Mouse (Mus musculus) limb, embryonic 14.5 days (tissue): Measurements from ENCODE around the gene St6galnac5. TPM values are rescaled to one million over a fixed set of nuclear protein-coding genes. Genes with fewer than 3 reads are reported as not detected.

Experiments
- ATAC-seq: fragments of 200-750 bp; cut with Nextera tagmentation; 2 replicates; pipeline ENCODE4 v1.8.0; 2017; ENCODE audit warnings: low read depth, moderate number of reproducible peaks, moderate TSS enrichment; ENCODE audit not compliant: low FRiP score
- DNase-seq: peaks from one replicate; pipeline ENCODE4 v3.0.0-alpha.2; 2015; ENCODE audit warnings: low spot score
- H3K27ac ChIP-seq: fragments of 300-500 bp; sonication (generic); replicated peaks from 2 replicates; pipeline ENCODE4 v1.5.1; 2014; ENCODE audit warnings: low read depth, mild to moderate bottlenecking, low read length, moderate library complexity, mixed read lengths
- H3K27me3 ChIP-seq: fragments of 300-500 bp; sonication (generic); 2 replicates; pipeline ENCODE4 v1.6.1; 2014; ENCODE audit warnings: low read length, mixed read lengths; ENCODE audit not compliant: control insufficient read depth, insufficient read depth
- H3K36me3 ChIP-seq: fragments of 300-500 bp; sonication (generic); 2 replicates; pipeline ENCODE4 v1.6.1; 2014; ENCODE audit warnings: mild to moderate bottlenecking, low read length, moderate library complexity, mixed read lengths; ENCODE audit not compliant: control insufficient read depth, insufficient read depth
- H3K4me1 ChIP-seq: fragments of 300-500 bp; sonication (generic); 2 replicates; pipeline ENCODE4 v1.6.1; 2014; ENCODE audit warnings: antibody characterized with exemption, low read length, mixed read lengths; ENCODE audit not compliant: control insufficient read depth, insufficient read depth
- H3K4me2 ChIP-seq: fragments of 300-500 bp; sonication (generic); replicated peaks from 2 replicates; pipeline ENCODE4 v1.6.1; 2014; ENCODE audit warnings: low read depth, mild to moderate bottlenecking, low read length, moderate library complexity; ENCODE audit not compliant: severe bottlenecking
- H3K4me3 ChIP-seq: fragments of 300-500 bp; sonication (generic); replicated peaks from 2 replicates; pipeline ENCODE4 v1.5.1; 2014; ENCODE audit warnings: low read length
- H3K9ac ChIP-seq: fragments of 300-500 bp; sonication (generic); 2 replicates; pipeline ENCODE4 v1.6.1; 2014; ENCODE audit warnings: mild to moderate bottlenecking, low read depth, low read length, moderate library complexity; ENCODE audit not compliant: severe bottlenecking
- H3K9me3 ChIP-seq: fragments of 300-500 bp; sonication (generic); 2 replicates; pipeline ENCODE4 v1.6.1; 2016; ENCODE audit warnings: low read length; ENCODE audit not compliant: control insufficient read depth
- POLR2A ChIP-seq: fragments of 200-500 bp; IDR thresholded peaks from 2 replicates; pipeline ENCODE4 v1.8.0; 2012; ENCODE audit warnings: inconsistent platforms, mild to moderate bottlenecking, moderate library complexity, borderline replicate concordance; ENCODE audit not compliant: insufficient read depth, insufficient read length; ENCODE audit errors: extremely low read depth
- WGBS: fragments of 180-500 bp; shearing (Covaris S2); extraction: QIAGEN DNeasy Blood & Tissue Kit; methylation state at CpG from one replicate; pipeline ENCODE4 v1.1.7; 2014; 5-methylcytosine and 5-hydroxymethylcytosine counted together
- polyA plus RNA-seq, 2 experiments: library from polyadenylated mRNA; depleted of rRNA in 1 of 2; stranded (reverse) in 1 of 2; unstranded in 1 of 2; fragments of >200 nt; fragmentation: Nextera tagmentation in 1 of 2; extraction: Ambion mirVana in 1 of 2; gene quantifications; 2 replicates each; pipeline versions ENCODE4 v1.2.1 to v1.2.3; 2012 to 2014

St6galnac5 gene
- polyA plus RNA-seq, 2 experiments, result 1.2 TPM

- no peak for DNase-seq
- WGBS, result 77% methylated on average over 22 of the region's 22 CpGs
- H3K4me1 ChIP-seq, result no peaks in the 10 kb centered on the region
- no peak overlapping the region for H3K4me2 ChIP-seq
- H3K4me3 ChIP-seq, result no peak overlapping the region
- no peak for TF ChIP-seq POLR2A
- H3K9me3 ChIP-seq, result no peaks in the 10 kb centered on the region
- no peaks in the 10 kb centered on the region for H3K27me3 ChIP-seq
- no peak for ATAC-seq
- no peak overlapping the region for H3K9ac ChIP-seq
- no peaks in the 10 kb centered on the region for H3K36me3 ChIP-seq
- H3K27ac ChIP-seq, result no peak overlapping the region
Measured at GRCm38 (mm10) chr3:152866035-152866965, 115.7 kb downstream of the St6galnac5 start.

- DNase-seq (no peak), ATAC-seq (no peak)
- no peak overlapping the region for H3K4me3 ChIP-seq
- H3K27ac ChIP-seq, result no peak overlapping the region
- TF ChIP-seq POLR2A, result no peak
- no peaks in the 10 kb centered on the region for H3K9me3 ChIP-seq
- no peaks in the 10 kb centered on the region for H3K36me3 ChIP-seq
- no peak overlapping the region for H3K9ac ChIP-seq
- H3K4me2 ChIP-seq, result no peak overlapping the region
- WGBS, result 76% methylated on average over 1 of the region's 1 CpGs
- no peaks in the 10 kb centered on the region for H3K27me3 ChIP-seq
- no peaks in the 10 kb centered on the region for H3K4me1 ChIP-seq
Measured at GRCm38 (mm10) chr3:152861978-152862377, 120.1 kb downstream of the St6galnac5 start.

GRCm38 (mm10) chr3:152861450-152861849, 120.6 kb downstream of the St6galnac5 start:
- H3K36me3 ChIP-seq, result no peaks in the 10 kb centered on the region
- no peak overlapping the region for H3K4me3 ChIP-seq
- no peak for ATAC-seq
- DNase-seq, result no peak
- no peak overlapping the region for H3K4me2 ChIP-seq
- no peak overlapping the region for H3K27ac ChIP-seq
- no peaks in the 10 kb centered on the region for H3K9me3 ChIP-seq
- H3K27me3 ChIP-seq, result no peaks in the 10 kb centered on the region
- 74% methylated on average over 4 of the region's 4 CpGs for WGBS
- TF ChIP-seq POLR2A, result no peak
- no peaks in the 10 kb centered on the region for H3K4me1 ChIP-seq
- no peak overlapping the region for H3K9ac ChIP-seq

- WGBS, result 58% methylated on average over 10 of the region's 10 CpGs
- no peaks in the 10 kb centered on the region for H3K27me3 ChIP-seq
- no peak overlapping the region for H3K9ac ChIP-seq
- H3K27ac ChIP-seq, result no peak overlapping the region
- 0 out of 2 replicates have a peak, but pooled peaks cover 3% of the 10 kb centered on the region for H3K4me1 ChIP-seq
- no peak for TF ChIP-seq POLR2A
- ATAC-seq (no peak), DNase-seq (no peak)
- H3K4me2 ChIP-seq, result no peak overlapping the region
- H3K36me3 ChIP-seq, result no peaks in the 10 kb centered on the region
- H3K4me3 ChIP-seq, result no peak overlapping the region
- no peaks in the 10 kb centered on the region for H3K9me3 ChIP-seq
Measured at GRCm38 (mm10) chr3:152856095-152856494, 126.0 kb downstream of the St6galnac5 start.

GRCm38 (mm10) chr3:152855006-152855614, 126.9 kb downstream of the St6galnac5 start:
- no peak for TF ChIP-seq POLR2A
- no peak overlapping the region for H3K9ac ChIP-seq
- no peaks in the 10 kb centered on the region for H3K36me3 ChIP-seq
- no peak overlapping the region for H3K4me3 ChIP-seq
- 0 out of 2 replicates have a peak, but pooled peaks cover 3% of the 10 kb centered on the region for H3K4me1 ChIP-seq
- WGBS, result 26% methylated on average over 12 of the region's 12 CpGs
- no peak overlapping the region for H3K4me2 ChIP-seq
- DNase-seq (no peak), ATAC-seq (no peak)
- no peaks in the 10 kb centered on the region for H3K9me3 ChIP-seq
- no peak overlapping the region for H3K27ac ChIP-seq
- no peaks in the 10 kb centered on the region for H3K27me3 ChIP-seq
